Mouse (Mus musculus) heart, postnatal 0 days (tissue): ENCODE results near the gene Cd2. TPM values are rescaled to one million over a fixed set of nuclear protein-coding genes. Genes with fewer than 3 reads are reported as not detected.

Experiments used
- ATAC-seq: fragments of 200-750 bp; cut with Nextera tagmentation; 2 replicates; pipeline ENCODE4 v1.8.0; 2017; ENCODE audit warnings: low read depth, moderate number of reproducible peaks, moderate library complexity; ENCODE audit not compliant: insufficient read depth
- DNase-seq: peaks from one replicate; pipeline ENCODE4 v3.0.0-alpha.2; 2016; ENCODE audit warnings: low spot score
- H3K27ac ChIP-seq: fragments of 300-500 bp; sonication (generic); 2 replicates; pipeline ENCODE4 v1.5.1; 2014; ENCODE audit warnings: low read depth, mild to moderate bottlenecking
- H3K27me3 ChIP-seq: fragments of 300-500 bp; sonication (generic); 2 replicates; pipeline ENCODE4 v1.6.1; 2014; ENCODE audit warnings: low read length, mixed read lengths; ENCODE audit not compliant: control insufficient read depth, insufficient read depth
- H3K36me3 ChIP-seq: fragments of 300-500 bp; sonication (generic); replicated peaks from 2 replicates; pipeline ENCODE4 v1.6.1; 2014; ENCODE audit warnings: low read length, mixed read lengths; ENCODE audit not compliant: control insufficient read depth, insufficient read depth
- H3K4me1 ChIP-seq: fragments of 300-500 bp; sonication (generic); 2 replicates; pipeline ENCODE4 v1.6.1; 2014; ENCODE audit warnings: antibody characterized with exemption; ENCODE audit not compliant: control insufficient read depth, insufficient read depth
- H3K4me2 ChIP-seq: fragments of 300-500 bp; sonication (generic); 2 replicates; pipeline ENCODE4 v1.6.1; 2014; ENCODE audit warnings: low read depth, mild to moderate bottlenecking, low read length, moderate library complexity
- H3K4me3 ChIP-seq: fragments of 300-500 bp; sonication (generic); 2 replicates; pipeline ENCODE4 v1.5.1; 2014; ENCODE audit warnings: low read depth, low read length
- H3K9ac ChIP-seq: fragments of 300-500 bp; sonication (generic); replicated peaks from 2 replicates; pipeline ENCODE4 v1.6.1; 2014; ENCODE audit warnings: low read depth, low read length, mixed read lengths
- H3K9me3 ChIP-seq: fragments of 300-500 bp; sonication (generic); replicated peaks from 2 replicates; pipeline ENCODE4 v1.6.1; 2016; ENCODE audit warnings: low read length; ENCODE audit not compliant: control insufficient read depth
- CTCF ChIP-seq: IDR thresholded peaks from 2 replicates; pipeline ENCODE4 v1.5.1; 2016; ENCODE audit warnings: antibody characterized with exemption, control low read depth, low read depth
- EP300 ChIP-seq: IDR thresholded peaks from 2 replicates; pipeline ENCODE4 v1.6.1; 2016; ENCODE audit warnings: antibody characterized with exemption, low read depth
- WGBS: fragments of 180-500 bp; shearing (Covaris S2); extraction: QIAGEN DNeasy Blood & Tissue Kit; methylation state at CpG from one replicate; pipeline ENCODE4 v1.1.7; 2014; 5-methylcytosine and 5-hydroxymethylcytosine counted together
- polyA plus RNA-seq: library from polyadenylated mRNA; unstranded; fragments of >200 nt; fragmentation: Nextera tagmentation; extraction: Ambion mirVana; gene quantifications from 2 replicates; pipeline ENCODE4 v1.2.1, GENCODE M21; 2015
- total RNA-seq: library from RNA; depleted of rRNA; stranded (reverse); fragments of >200 nt; gene quantifications from 2 replicates; pipeline ENCODE4 v1.2.3, GENCODE M21; 2014; ENCODE audit warnings: low replicate concordance

Cd2 gene
- total and polyA plus RNA-seq, 2 experiments from 2014 or later = not detected

- no peak for ATAC-seq
- Histone ChIP-seq H3K4me2 (no peak overlapping the region), H3K9me3 (no peaks in the 10 kb centered on the region), H3K27ac (no peak overlapping the region), H3K27me3 (no peaks in the 10 kb centered on the region), H3K36me3 (no peaks in the 10 kb centered on the region), H3K4me1 (no peaks in the 10 kb centered on the region), H3K4me3 (no peak overlapping the region), H3K9ac (no peak overlapping the region)
- 88% methylated on average over 4 of the region's 4 CpGs for WGBS
- DNase-seq = no peak
- TF ChIP-seq EP300 (no peak), CTCF (no peak)
Observed at GRCm38 (mm10) chr3:101277830-101278229, 9.9 kb downstream of the Cd2 start.

DNA sequence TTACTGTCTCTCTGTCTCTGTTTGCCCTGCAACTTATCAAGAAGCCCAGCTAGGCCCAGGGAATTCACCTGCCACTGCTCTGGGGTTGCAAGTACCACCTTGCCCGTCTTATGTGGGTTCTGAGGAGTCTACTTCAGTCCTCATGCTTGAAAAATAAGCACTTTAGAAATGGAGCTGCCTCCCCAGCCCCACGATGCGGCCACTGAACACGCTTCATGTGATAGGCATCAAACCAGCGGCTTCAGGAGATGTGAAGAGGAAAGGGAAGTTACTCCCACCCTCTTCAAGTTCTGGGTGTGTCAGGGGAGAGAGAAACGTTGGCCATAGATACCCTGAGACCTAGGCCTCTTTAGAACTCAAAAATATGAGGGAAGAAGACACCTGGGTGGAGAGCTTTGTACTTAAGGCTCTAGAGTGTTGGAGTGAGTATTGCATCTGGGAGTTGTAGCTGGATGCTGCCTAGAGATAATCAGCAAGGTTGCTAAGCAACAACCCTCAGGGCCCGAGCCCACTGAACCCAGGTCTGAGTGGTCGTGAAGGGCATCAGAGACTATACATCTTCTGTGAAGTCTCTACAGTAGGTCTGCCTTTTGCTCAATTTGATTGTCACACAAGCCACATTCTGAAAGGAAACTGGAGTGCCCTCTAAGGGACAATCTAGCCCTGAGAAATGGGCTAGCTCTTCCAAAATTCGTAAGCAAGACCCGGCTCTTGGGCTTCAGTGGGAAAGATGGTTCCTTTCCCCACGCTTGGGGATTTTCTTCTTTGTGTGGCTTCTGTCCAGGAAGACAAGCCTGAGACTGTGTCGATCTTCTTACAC lies 11.0 kb downstream of the Cd2 start:
- no peak overlapping the region for H3K4me3 ChIP-seq
- H3K27ac ChIP-seq = no peak overlapping the region
- TF ChIP-seq EP300 = no peak
- no peak for TF ChIP-seq CTCF
- H3K4me1 ChIP-seq = no peaks in the 10 kb centered on the region
- no peak overlapping the region for H3K9ac ChIP-seq
- no peak for DNase-seq
- no peaks in the 10 kb centered on the region for H3K36me3 ChIP-seq
- H3K27me3 ChIP-seq = no peaks in the 10 kb centered on the region
- no peak for ATAC-seq
- WGBS = 55% methylated on average over 12 of the region's 12 CpGs
- no peaks in the 10 kb centered on the region for H3K9me3 ChIP-seq
- no peak overlapping the region for H3K4me2 ChIP-seq

- TF ChIP-seq CTCF = no peak
- Histone ChIP-seq H3K4me2 (no peak overlapping the region), H3K36me3 (no peaks in the 10 kb centered on the region), H3K9ac (no peak overlapping the region), H3K9me3 (no peaks in the 10 kb centered on the region), H3K4me3 (no peak overlapping the region), H3K27me3 (no peaks in the 10 kb centered on the region), H3K4me1 (no peaks in the 10 kb centered on the region), H3K27ac (peak overlapping the region; percentile 21; the same call in 1 of the 2 replicates)
- WGBS = 84% methylated on average over 16 of the region's 16 CpGs
- DNase-seq (no peak), ATAC-seq (no peak)
Observed at GRCm38 (mm10) chr3:101275636-101276300, 12.0 kb downstream of the Cd2 start.

GRCm38 (mm10) chr3:101274794-101275193 lies 12.9 kb downstream of the Cd2 start:
- H3K4me1 ChIP-seq = no peaks in the 10 kb centered on the region
- no peaks in the 10 kb centered on the region for H3K9me3 ChIP-seq
- no peaks in the 10 kb centered on the region for H3K27me3 ChIP-seq
- H3K36me3 ChIP-seq = no peaks in the 10 kb centered on the region
- H3K9ac ChIP-seq = no peak overlapping the region
- H3K4me2 ChIP-seq = no peak overlapping the region
- TF ChIP-seq EP300 (no peak), CTCF (no peak)
- H3K27ac ChIP-seq = no peak overlapping the region; the same call in 1 of the 2 replicates
- ATAC-seq (no peak), DNase-seq (no peak)
- H3K4me3 ChIP-seq = no peak overlapping the region
- 81% methylated on average over 3 of the region's 3 CpGs for WGBS

DNA sequence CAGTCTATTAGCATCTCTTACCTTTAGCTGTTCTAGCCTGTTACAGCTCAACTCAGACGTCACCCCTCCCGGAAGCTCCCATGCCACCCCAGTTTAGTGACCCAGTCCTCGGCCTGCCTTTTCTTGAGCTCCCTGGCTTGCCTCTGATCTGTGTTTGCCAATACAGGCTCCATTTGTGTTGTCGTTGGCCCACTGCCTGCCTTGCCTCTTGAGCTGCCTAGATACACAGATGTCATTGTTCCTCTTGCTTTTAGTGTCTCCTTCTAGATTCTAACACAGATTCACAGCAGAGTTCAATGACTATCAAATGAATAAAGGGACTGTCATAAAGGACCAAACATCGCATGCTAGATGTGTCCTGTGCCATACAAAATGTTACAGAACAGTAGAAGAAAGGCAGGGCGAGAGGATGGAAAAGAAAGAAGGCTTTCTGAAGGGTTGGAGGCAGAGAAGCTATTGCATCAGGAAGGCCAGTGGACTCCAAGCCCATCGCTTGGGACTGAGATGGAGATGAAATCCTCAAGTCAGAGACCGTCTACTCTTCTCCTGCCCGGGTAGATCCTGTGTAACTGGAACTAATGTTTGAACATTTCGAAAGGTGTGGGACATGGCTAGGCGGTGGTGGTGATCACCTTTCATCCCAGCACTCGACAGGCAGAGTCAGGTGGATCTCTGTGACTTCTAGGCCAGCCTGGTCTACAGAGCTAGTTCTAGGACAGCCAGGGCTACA lies 13.5 kb downstream of the Cd2 start:
- H3K4me3 ChIP-seq = no peak overlapping the region
- no peak for ATAC-seq
- no peak overlapping the region for H3K9ac ChIP-seq
- no peaks in the 10 kb centered on the region for H3K27me3 ChIP-seq
- WGBS = 77% methylated on average over 12 of the region's 12 CpGs
- H3K36me3 ChIP-seq = no peaks in the 10 kb centered on the region
- H3K27ac ChIP-seq = no peak overlapping the region
- no peak for DNase-seq
- H3K4me1 ChIP-seq = no peaks in the 10 kb centered on the region
- no peak overlapping the region for H3K4me2 ChIP-seq
- H3K9me3 ChIP-seq = no peaks in the 10 kb centered on the region
- TF ChIP-seq CTCF (no peak), EP300 (no peak)
